Mouse (Mus musculus) left cerebral cortex, postnatal 10 days (tissue): ENCODE measurements around the gene Adra2b. TPM values are rescaled to one million over a fixed set of nuclear protein-coding genes. Genes with fewer than 3 reads are reported as not detected.

ENCODE experiments used
- DNase-seq, 2 experiments: peaks; one replicate each; pipeline ENCODE4 v3.0.0; 2021 to 2022; ENCODE audit warnings: low spot score in 2 of 2, mixed read lengths in 1 of 2; ENCODE audit errors: extremely low spot score in 1 of 2
- intact Hi-C: fragments of 180-260 bp; cut with DNase I; formaldehyde crosslinking; loops from one replicate; pipeline ENCODE4 v1.15.1; 2025
- total RNA-seq, 2 experiments: library from RNA; stranded (reverse); gene quantifications; 2 replicates each; pipeline ENCODE4 v1.2.3; 2021

Adra2b gene
- total RNA-seq, 2 experiments from 2014 or later = 0.45 to 0.81 TPM

GRCm38 (mm10) chr2:127375087-127375486 lies 12.1 kb downstream of the Adra2b start:
- no peak for DNase-seq
- intact Hi-C loops = no loop called here

DNA sequence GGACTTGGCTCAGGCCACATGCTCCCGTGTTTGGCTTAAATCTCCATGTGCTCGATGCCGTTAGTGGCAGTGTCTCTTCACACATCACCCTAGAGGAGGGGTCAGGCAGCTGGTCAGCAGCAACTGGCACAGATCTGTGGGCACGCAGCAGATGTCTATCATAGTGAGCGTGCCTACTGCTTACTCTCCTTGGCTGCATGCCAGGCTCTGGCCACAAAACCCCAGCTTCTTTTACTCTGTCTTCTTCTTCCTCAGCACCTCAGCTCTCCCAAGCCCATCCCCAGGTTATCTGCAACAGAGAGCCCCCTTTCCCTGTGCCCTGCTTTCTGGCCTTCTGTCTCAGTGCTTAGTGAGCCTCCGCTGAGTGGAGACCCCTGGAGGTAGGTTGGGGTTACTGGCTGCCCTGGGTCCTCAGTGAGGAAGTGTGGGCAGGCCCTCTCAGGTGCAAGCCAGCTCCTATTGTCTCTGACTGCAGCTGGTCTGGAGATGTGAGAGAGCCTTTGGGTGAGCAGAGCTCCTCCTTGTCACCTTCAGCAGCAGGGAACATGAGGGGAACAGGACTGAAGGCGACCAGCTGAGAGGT lies 12.8 kb downstream of the Adra2b start:
- intact Hi-C loops = no loop called here
- DNase-seq = no peak

DNA sequence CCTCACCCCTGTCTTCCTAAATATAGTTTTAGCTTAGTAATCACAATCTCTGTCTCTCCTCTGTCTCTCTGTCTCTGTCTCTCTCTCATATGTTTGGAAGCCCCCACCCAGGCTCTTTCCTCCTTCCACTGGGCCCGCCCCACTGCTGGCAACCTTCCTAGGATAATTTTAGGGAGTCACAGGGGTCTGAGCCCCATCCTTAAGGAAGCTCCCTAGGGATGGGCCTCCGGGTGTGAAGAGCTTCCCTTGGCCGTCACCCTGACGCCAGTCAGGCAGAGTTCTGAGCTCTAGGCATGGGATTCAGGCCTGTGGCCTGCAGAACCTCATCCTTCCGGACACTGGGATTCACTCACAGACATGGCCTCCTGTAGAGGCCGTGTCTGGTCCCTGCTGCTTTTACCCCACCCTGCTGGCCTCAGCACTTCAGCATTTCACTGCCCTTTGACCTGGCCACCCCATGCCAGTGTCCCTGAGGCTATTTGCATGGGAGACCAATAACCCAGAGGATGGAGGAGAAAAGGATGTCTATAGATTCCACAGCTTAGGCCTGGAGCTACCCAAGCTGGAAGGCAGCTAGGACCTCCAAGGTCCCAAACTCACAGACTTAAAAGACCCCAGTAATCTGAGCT lies 13.5 kb downstream of the Adra2b start:
- intact Hi-C loops = no loop called here
- DNase-seq = no peak

GRCm38 (mm10) chr2:127377942-127378610 lies 15.1 kb downstream of the Adra2b start:
- intact Hi-C loops = no loop called here
- no peak for DNase-seq

DNA sequence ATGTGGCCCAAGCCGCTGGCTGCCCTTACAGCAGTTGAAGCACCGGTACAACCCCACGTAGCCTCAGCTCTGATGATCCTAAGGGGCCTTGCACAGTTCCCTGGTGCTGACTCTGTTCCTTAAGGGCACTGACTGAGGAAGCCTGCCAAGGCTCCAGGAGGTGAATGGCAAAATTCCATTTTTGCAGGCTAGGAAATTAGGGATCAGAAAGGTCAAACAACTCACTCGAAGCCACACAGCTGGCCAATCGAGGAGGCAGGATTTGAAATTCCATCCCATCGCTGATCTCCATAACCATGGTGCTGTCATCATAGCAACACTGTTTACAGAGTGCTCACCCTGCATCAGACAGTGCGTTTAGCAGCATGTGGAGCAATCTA lies 15.6 kb downstream of the Adra2b start:
- intact Hi-C loops = no loop called here
- no peak for DNase-seq

DNA sequence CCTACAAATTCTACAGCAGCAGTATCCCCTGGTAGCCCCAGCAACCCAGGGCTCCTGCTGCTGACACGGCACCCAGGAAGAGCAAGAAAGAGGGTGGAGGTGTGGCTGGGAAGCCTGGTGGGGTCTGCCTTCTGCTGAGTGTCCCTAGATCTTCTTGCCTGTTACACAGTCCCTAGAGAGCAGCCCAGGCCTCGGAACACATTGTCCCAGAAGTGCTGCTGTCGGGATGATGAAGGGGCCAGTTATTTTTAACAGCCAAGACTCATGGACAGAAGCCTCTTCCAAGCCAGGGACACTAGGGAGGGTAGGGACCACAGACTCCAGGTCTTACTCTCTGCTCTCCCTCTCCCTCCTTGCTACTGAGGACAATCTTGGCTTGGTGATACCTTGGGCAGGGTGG lies 16.2 kb downstream of the Adra2b start:
- no peak for DNase-seq
- intact Hi-C loops = no loop called here

DNA sequence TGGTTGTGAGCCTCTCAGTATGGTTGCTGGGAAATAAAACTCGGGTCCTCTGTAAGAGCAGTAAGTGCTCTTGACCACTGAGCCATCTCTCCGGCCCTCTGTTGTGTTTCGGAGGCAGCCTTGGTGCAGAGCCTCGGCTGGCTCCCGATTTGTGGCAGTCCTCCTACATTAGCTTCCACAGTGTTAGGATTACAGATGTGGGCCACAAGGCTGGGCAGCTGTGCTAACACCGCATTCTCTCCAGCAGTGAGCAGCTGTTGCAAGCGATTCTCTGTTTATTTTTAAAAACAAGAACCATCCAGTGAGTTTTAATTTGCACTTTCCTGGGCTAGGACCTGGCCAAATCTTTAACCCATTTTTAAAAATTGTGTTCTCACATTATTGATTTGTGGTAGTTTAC lies 20.9 kb downstream of the Adra2b start:
- no peak for DNase-seq
- intact Hi-C loops = no loop called here

DNA sequence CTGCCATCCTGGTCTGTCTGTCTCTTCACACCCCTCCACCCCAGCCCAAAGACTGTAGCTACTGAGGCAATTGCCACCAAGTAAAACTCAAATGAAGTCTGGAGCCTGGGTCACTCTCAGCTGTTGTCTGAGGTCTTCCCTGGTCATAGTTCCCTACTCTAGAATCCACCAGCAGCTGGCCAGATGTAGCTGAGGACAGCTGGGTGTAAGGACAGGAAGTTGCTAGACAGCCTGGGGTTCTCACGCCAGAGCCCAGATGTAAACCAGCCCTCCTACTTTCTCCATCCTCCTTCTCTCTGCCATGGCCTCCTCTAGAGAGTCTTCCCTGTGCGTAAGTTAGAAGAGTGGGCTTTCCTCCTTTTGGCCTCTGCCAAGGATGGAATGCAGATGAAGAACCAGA lies 24.5 kb downstream of the Adra2b start:
- DNase-seq = no peak
- intact Hi-C loops = no loop called here

DNA sequence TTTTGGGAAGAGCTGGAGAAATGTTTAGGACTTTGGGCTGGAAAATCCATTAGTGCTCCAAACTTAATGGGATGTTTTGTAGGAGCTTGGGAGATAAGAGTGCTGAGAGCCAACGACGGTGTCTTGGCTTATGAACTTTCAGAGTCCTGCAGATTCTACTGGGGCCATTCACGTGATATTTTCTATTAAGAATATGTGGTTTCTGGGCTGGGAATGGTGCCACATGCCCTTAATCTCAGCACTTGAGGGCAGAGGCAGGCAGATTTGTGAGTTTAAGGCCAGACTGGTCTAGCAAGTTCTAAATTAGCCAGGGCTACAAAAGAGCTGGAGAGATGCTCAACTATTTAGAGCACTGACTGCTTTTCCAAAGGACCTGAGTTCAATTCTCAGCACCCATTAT lies 27.3 kb downstream of the Adra2b start:
- intact Hi-C loops = no loop called here
- DNase-seq = no peak

GRCm38 (mm10) chr2:127390846-127391245 lies 27.8 kb downstream of the Adra2b start:
- DNase-seq = no peak
- intact Hi-C loops = no loop called here

DNA sequence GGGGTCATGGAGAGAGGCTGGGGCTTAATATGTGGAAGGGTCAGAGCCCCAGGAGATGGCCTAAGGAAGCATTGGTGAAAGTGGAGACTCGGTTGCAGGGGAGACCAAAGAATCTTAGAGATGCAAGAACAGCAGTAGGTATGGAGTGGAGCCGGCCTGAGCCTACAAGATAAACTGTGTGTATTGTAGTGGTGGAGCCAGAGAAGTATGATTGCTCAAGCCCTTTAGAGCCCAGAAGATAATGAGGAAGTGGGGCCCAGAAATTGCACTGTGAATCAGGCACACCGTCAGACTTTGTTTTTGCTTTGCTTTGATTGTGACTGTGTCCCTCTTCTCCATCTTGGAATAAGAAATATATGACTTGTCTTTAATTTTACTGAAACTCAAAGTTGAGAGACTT lies 28.3 kb downstream of the Adra2b start:
- intact Hi-C loops = no loop called here
- DNase-seq = no peak

GRCm38 (mm10) chr2:127394606-127395161 lies 31.7 kb downstream of the Adra2b start:
- intact Hi-C loops = no loop called here
- no peak for DNase-seq

DNA sequence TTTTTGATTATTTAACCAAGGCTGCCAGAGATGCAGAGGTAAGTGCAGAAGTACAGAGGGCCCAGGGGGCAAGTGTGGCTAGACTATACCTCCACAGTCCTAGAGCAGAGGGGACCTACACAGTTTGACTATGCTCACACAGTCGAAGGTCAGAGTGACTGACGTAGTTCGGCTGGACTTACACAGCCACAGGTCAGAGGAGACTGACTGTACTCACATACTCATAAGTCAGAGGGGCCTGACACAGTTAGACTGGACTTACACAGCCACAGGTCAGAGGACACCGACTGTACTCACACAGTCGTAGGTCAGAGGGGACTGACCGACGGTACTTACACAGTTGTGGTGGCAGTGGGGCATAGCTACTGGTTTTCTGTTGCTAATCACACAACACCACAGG lies 35.7 kb downstream of the Adra2b start:
- intact Hi-C loops = no loop called here

GRCm38 (mm10) chr2:127411126-127411525 lies 48.1 kb downstream of the Adra2b start:
- no peak for DNase-seq
- intact Hi-C loops = no loop called here

More for the DNA sequence above, 35.7 kb downstream of the Adra2b start:
- no peak for DNase-seq

GRCm38 (mm10) chr2:127415806-127416205 lies 52.8 kb downstream of the Adra2b start:
- intact Hi-C loops = no loop called here
- no peak for DNase-seq

DNA sequence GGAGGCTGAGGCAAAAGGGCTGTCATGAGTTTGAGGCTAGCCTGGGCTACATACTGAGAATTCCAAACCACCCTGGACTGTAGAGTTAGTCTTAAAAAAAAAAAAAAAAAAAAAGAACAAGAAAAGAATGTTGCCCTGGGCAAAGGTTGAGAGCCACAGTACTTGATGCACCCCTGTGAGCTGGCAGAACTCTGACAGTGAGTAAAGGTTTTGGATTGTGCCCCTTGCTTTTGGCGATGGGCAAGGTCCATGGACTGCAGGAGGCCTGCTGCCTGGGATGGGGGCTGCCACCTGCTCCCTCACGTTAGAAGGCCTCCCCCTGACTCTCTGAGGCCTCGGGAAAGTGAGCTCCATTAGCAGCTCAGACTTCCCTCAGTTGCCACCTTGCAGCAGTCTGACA lies 53.7 kb downstream of the Adra2b start:
- intact Hi-C loops = no loop called here

More for the DNA sequence above, 53.7 kb downstream of the Adra2b start:
- no peak for DNase-seq
